Mouse (Mus musculus) bone marrow macrophage, adult 2 months (primary cell): Measurements from ENCODE around the gene Fah.

ENCODE experiments used
- CTCF ChIP-seq: IDR thresholded peaks from 2 replicates; pipeline ENCODE4 v1.5.1; 2012; ENCODE audit warnings: low read depth, mild to moderate bottlenecking, low read length, moderate library complexity
- POLR2A ChIP-seq: IDR thresholded peaks from 2 replicates; pipeline ENCODE4 v1.6.1; 2012; ENCODE audit warnings: mild to moderate bottlenecking, low read depth, low read length, borderline replicate concordance

DNA sequence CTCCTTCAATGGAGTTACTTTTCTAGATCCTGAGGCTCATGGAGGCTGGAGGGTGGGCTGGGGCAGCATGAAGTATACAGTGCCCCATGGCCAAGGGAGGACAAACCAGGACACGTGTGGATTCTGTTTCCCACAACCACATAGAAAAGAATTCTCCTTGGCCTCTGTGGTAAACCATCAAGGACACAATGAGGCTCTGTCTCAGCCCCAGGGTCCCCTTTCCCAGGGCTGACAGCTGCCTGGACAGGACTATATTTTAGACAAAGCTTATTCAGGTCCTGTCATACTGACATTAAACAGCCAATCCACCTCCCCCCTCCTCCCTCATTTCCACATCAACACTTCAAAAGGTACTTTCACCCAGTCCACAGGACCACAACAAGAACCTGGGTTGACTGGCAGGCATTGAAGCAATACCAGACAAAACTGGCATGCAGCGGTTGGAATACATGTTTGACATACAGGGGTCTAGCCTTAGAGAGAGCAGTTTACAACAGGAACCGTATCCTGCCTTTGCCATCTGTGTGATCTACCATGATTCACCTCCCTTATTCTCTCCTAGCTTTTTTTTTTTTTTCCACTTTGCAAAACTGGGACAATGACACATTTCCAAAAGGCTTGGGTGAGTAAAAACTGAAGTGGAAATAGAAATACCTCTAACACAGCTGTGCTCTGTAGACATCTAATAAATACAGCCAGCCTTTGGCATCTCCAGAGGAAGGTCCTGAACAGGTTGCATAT lies 20.0 kb downstream of the Fah start:
- TF ChIP-seq POLR2A (no peak), CTCF (no peak)
